Mouse (Mus musculus) brain, embryonic 18.5 days (tissue): ENCODE data around the gene Akap3.

ENCODE experiments used
- DNase-seq: peaks from one replicate; pipeline ENCODE4 v3.0.0-alpha.2; 2012; ENCODE audit warnings: low read depth, low spot score

Gene Akap3

GRCm38 (mm10) chr6:126852881-126853280 lies at the start of gene Akap3:
Gene Akap3 (plus strand): TSS chr6:126853098.
- no peak for DNase-seq

GRCm38 (mm10) chr6:126806783-126807182 lies 46.1 kb upstream of the Akap3 start:
- no peak for DNase-seq

DNA sequence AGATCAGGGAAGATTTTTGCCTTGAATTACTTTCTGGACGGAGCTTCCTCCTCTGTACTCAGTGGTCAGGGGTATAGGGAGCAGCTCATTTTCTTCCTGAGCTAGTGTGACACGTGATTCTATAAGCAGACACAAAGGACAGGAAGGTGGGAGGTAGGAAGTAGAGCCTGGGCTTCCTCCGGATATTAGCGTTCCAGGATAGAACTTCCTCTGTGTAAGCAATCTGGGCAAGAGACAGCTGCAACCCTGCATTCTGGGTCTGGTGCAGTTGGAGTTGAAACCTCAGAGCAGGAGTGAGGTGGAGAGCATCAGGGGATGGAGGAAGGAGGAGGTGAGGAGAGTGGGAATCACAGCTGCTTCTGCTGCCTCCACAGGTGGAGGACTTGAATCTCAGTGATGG lies 44.8 kb upstream of the Akap3 start:
- DNase-seq: no peak

- no peak for DNase-seq
Observed at GRCm38 (mm10) chr6:126808561-126808960, 44.3 kb upstream of the Akap3 start.

DNA sequence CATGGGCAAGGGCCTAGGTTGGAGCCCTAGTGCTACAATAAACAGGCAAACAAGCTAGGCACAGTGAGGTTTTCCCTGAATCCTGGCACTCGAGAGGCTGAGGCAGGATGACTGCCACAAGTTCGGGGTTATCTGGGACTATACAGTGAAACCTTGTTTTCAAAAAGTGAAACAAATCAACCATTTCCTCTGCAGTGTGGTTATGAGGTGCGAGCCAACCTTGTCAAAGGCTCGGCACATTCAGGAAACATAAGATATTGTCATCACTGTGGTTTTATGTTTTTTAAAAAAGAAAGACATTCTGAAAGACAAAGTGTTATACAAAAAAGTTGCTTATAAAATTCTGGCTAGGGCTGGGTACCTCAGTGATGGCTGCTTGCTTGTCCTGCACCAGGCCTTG lies 41.4 kb upstream of the Akap3 start:
- DNase-seq: no peak

- DNase-seq: no peak
Observed at GRCm38 (mm10) chr6:126815206-126815750, 37.6 kb upstream of the Akap3 start.

- DNase-seq: no peak
Observed at GRCm38 (mm10) chr6:126816338-126816737, 36.6 kb upstream of the Akap3 start.

- DNase-seq: no peak
Observed at GRCm38 (mm10) chr6:126823087-126823486, 29.8 kb upstream of the Akap3 start.

GRCm38 (mm10) chr6:126836628-126837027 lies 16.3 kb upstream of the Akap3 start:
- no peak for DNase-seq

DNA sequence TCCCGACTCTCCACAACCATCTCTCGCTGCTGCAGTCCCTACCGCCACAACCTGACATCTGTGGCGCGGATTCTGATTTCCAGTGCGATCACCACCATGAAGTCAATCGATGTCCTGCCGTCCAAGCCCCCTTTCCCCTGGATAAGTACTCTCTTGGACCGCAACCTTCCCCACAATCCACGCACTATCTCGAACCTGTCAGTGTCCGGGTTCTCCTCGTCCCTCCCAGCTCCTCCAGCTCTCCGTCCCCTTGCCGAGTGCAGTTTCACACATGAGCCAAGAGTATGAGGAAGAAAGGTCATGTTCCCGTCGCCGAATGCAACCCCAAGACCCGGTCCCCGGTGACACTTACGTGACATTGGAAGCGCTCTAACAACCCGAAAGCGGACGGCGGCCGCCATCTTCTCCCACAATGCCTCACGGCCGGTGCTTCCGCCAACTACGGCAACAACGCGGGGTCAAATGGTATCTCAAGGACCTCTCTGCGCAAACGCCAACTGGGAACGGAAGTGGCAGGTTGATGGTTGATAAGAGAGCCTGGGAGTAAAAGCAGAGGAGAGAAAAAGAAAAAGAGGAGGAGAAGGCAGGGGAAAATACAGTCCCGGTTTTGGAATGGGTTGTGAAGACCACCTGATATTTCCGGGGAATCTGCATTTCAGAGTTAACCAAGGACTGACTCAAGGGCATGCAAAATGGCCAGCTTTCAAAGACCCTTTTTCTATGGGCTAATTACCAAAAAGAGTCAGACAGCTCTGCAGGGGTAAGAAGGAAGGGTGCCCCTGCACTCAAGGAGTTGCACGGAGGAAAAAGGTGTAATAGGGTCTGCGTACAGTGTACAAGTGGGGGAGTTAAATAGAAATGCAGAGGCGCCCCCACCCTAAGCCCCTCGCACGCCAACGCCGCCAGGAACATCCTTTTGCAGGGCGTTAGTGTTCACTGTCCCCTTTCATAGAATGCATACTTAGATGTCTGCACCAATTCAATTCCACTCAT lies 3.9 kb upstream of the Akap3 start, which contains the start of gene Ndufa9:
Gene Ndufa9, minus strand, starts transcription at position 425 of the 993 bp plus-strand sequence.
- peak; percentile 91 for DNase-seq

DNA sequence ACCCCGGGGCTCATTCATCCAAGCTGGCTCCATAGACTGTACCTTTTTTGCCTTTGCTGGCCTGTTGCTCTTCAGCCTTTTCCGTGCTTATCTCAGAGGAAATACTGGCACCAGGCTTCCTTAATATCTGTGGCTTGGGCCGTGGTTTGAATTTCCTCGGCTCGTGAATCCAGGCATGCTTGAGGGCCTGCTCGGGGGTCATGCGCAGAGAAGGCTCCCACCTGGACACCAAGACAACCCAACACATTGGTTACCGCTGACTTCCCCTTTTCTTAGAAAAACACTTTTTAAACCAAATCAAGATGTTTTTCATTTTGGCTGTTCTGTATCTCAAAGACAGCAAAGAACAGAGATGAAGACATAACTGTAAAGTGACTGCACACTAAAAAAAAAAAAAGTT lies 24.2 kb downstream of the Akap3 start:
- no peak for DNase-seq

DNA sequence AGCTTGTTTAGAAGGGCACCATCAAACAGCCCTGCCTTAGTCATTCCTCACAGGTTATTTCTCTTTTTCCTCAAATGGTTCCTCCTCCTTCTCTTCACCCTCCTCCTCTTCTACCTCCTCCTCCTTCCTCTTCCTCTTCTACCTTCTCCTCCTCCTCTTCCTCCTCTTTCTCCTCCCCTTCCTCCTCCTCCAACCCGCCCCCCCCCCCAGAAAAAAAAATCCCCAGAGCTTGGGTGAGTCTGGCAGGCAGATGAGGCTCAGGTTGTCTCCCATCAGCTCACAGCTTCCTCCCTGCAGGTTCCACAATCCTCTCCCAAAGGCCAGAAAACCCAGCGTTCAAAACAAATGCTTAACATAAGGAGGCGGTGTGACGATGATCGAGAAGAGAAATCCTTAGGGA lies 54.5 kb downstream of the Akap3 start:
- no peak for DNase-seq

DNA sequence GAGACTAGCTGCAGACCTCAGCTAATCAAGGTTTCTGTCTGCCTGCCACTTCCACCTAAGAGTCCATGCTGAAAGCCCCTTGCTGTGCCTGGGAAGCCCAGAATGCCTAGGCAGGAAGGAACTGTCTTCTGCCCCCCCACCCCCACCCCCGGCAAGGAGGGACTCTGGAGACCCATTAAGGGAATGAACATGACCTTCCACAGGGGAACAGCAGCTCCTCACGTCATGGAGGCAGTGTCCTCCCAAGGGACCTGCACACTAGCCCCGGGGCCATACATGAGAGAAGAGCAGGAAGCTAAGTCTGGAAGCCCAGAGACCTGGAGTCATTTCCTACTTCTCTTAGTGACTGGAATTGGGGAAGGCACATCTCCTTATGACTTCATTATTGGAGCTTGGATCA lies 55.0 kb downstream of the Akap3 start:
- DNase-seq: no peak

GRCm38 (mm10) chr6:126910727-126911126 lies 57.8 kb downstream of the Akap3 start:
- no peak for DNase-seq

GRCm38 (mm10) chr6:126914928-126915327 lies 62.0 kb downstream of the Akap3 start:
- DNase-seq: no peak

GRCm38 (mm10) chr6:126921111-126921881 lies 68.4 kb downstream of the Akap3 start, which contains the start of gene Dyrk4:
Gene Dyrk4 (minus strand): TSS chr6:126921839.
- DNase-seq: no peak
